Mouse (Mus musculus) neural tube, embryonic 15.5 days (tissue): ENCODE measurements around the gene Ntn5. TPM values are rescaled to one million over a fixed set of nuclear protein-coding genes. Genes with fewer than 3 reads are reported as not detected.
A peak's percentile ranks its signal among the peaks of the same experiment; 100 is the strongest.

Experiments used
- ATAC-seq: fragments of 200-750 bp; cut with Nextera tagmentation; 2 replicates; pipeline ENCODE4 v1.8.0; 2017; ENCODE audit warnings: mild to moderate bottlenecking, moderate TSS enrichment, moderate library complexity; ENCODE audit not compliant: low FRiP score
- H3K27ac ChIP-seq: fragments of 300-500 bp; sonication (generic); replicated peaks from 2 replicates; pipeline ENCODE4 v1.5.1; 2015; ENCODE audit warnings: mild to moderate bottlenecking, inconsistent platforms
- H3K27me3 ChIP-seq: fragments of 300-500 bp; sonication (generic); replicated peaks from 2 replicates; pipeline ENCODE4 v1.6.1; 2015; ENCODE audit warnings: inconsistent platforms
- H3K36me3 ChIP-seq: fragments of 300-500 bp; sonication (generic); 2 replicates; pipeline ENCODE4 v1.6.1; 2015; ENCODE audit warnings: inconsistent platforms
- H3K4me1 ChIP-seq: fragments of 300-500 bp; sonication (generic); 2 replicates; pipeline ENCODE4 v1.6.1; 2015; ENCODE audit warnings: inconsistent platforms
- H3K4me2 ChIP-seq: fragments of 300-500 bp; sonication (generic); 2 replicates; pipeline ENCODE4 v1.6.1; 2015; ENCODE audit warnings: inconsistent platforms, mild to moderate bottlenecking, moderate library complexity
- H3K4me3 ChIP-seq: fragments of 300-500 bp; sonication (generic); replicated peaks from 2 replicates; pipeline ENCODE4 v1.5.1; 2015; ENCODE audit warnings: mild to moderate bottlenecking, inconsistent platforms
- H3K9ac ChIP-seq: fragments of 300-500 bp; sonication (generic); replicated peaks from 2 replicates; pipeline ENCODE4 v1.6.1; 2015; ENCODE audit warnings: mild to moderate bottlenecking, inconsistent platforms
- H3K9me3 ChIP-seq: fragments of 300-500 bp; sonication (generic); replicated peaks from 2 replicates; pipeline ENCODE4 v1.6.1; 2016; ENCODE audit warnings: inconsistent platforms
- WGBS: fragments of 180-500 bp; shearing (Covaris S2); methylation state at CpG from one replicate; pipeline ENCODE4 v1.1.7; 2015; ENCODE audit warnings: mixed read lengths; 5-methylcytosine and 5-hydroxymethylcytosine counted together
- polyA plus RNA-seq: library from polyadenylated mRNA; unstranded; fragments of >200 nt; fragmentation: Nextera tagmentation; extraction: Ambion mirVana; gene quantifications from 2 replicates; pipeline ENCODE4 v1.2.1, GENCODE M21; 2015

Ntn5 gene
- polyA plus RNA-seq, 1 experiment from 2014 or later = 1.9 TPM

DNA sequence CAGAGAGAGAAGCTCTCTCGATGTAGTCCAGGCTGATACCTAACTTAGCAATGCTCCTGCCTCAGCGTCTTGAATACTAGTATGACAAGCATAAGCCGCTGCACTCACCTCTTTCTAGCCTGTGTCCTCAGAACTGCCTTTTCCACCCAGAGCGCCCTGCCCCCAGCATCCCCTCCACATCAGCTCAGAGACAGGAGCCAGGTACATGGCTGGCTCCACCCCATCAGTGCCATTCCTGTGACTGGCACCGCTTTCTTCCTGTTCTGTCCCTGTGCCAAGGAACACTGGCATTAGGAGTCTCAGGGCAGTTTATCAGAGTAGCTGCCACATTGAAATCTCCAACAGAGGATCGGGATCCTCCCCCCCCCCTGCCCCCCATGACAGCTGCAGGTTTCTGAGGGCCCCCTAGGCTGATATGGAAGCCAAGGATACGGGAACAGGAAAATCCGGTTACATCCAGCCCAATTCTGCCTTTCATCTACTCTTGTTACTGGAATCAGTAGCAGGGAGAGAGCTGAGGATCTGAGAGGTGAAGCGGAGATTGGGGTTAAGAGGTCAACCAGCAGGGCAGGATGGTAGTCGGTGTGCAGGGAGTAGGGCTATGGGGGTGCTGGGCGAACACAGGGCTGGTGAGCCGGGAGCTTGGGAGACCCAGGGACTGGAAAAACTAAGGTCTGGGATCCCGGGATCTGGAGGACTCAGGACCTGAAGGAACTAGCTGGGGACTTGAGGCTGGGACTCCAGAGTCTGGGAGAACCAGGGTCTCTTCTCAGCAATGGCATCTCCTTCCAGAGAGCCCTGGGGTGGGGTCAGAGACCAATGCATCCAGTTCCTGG, 18.3 kb upstream of the Ntn5 start:
- no peak overlapping the region for H3K9ac ChIP-seq
- ATAC-seq = no peak
- H3K27me3 ChIP-seq = no peaks in the 10 kb centered on the region
- no peaks in the 10 kb centered on the region for H3K36me3 ChIP-seq
- no peaks in the 10 kb centered on the region for H3K9me3 ChIP-seq
- 70% methylated on average over 13 of the region's 13 CpGs for WGBS
- H3K4me3 ChIP-seq = no peak overlapping the region
- H3K27ac ChIP-seq = no peak overlapping the region
- no peak overlapping the region for H3K4me2 ChIP-seq
- H3K4me1 ChIP-seq = no peaks in the 10 kb centered on the region

DNA sequence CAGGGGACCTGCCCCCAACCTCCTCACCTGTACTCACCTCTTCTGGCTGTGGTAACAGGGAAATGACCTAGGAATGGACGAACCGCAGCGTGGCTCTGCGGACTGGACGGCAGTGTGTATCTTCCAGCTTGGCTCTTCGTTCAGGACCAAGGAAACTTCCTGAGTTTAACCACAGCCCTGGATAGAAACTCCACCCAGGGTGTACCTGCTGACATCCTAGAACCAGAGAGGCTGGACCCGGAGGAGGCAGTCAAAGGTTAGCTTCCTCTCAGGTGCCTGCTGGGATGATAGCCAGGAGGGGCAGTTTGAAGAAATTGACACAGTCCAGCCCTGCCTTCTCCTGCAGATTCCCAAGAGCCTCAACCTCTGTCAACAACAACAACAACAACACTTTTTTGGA, 17.7 kb upstream of the Ntn5 start, which contains the start of gene Fut2:
Fut2 (minus strand) TSS at position 234 of the 400 bp plus-strand sequence.
- no peak within 1 kb of the TSS for H3K9ac ChIP-seq
- WGBS = 86% methylated on average over 7 of the region's 7 CpGs
- no peaks in the 10 kb centered on the region for H3K9me3 ChIP-seq
- H3K4me3 ChIP-seq = no peak within 1 kb of the TSS
- no peak within 1 kb of the TSS for H3K27ac ChIP-seq
- no peaks in the 10 kb centered on the region for H3K36me3 ChIP-seq
- no peaks in the 10 kb centered on the region for H3K27me3 ChIP-seq
- no peaks in the 10 kb centered on the region for H3K4me1 ChIP-seq
- no peak for ATAC-seq
- no peak within 1 kb of the TSS for H3K4me2 ChIP-seq

DNA sequence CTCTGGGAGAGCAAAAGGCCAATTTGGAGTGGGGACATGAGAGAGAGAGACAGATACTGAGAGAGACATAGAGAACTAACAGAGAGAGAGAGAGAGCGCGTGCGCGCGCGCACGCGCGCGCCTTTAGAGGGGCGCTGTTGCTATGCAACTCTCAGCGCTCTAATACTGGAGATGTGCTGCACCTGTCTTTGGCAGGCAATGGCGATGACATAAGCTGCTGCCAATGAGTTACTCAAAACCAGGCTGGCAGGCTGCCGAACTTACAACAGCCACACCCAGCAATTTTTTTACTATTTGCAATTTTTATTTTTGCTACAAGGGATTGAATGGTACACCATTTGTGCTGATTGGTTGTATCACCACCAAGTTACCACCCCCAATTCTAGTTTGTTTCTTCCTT, 16.1 kb upstream of the Ntn5 start:
- Histone ChIP-seq H3K27ac (no peak overlapping the region), H3K4me1 (no peaks in the 10 kb centered on the region), H3K4me2 (no peak overlapping the region), H3K27me3 (no peaks in the 10 kb centered on the region), H3K4me3 (no peak overlapping the region), H3K9ac (no peak overlapping the region), H3K9me3 (no peaks in the 10 kb centered on the region), H3K36me3 (no peaks in the 10 kb centered on the region)
- 78% methylated on average over 14 of the region's 14 CpGs for WGBS
- no peak for ATAC-seq

DNA sequence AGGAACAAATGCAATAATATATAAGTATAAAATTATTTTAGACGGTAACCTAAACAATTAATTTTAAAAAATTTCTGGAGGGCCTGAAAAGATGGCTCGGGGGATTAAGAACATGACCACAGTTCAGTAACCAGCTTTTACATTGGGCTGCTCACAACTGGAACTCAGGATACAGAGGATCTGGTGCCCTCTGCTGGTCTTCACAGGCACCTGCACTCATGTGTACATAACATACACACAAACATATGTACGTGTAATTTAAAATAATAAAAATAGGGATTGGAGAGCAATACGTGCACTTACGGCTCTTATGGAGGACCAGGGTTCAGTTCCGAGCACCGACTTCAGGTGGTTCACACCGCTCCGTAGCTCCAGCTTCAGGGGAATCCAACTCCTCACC, 14.9 kb upstream of the Ntn5 start:
- H3K27me3 ChIP-seq = no peaks in the 10 kb centered on the region
- no peaks in the 10 kb centered on the region for H3K4me1 ChIP-seq
- H3K27ac ChIP-seq = no peak overlapping the region
- no peak overlapping the region for H3K4me2 ChIP-seq
- H3K36me3 ChIP-seq = no peaks in the 10 kb centered on the region
- 97% methylated on average over 9 of the region's 9 CpGs for WGBS
- H3K9ac ChIP-seq = no peak overlapping the region
- ATAC-seq = no peak
- H3K9me3 ChIP-seq = no peaks in the 10 kb centered on the region
- no peak overlapping the region for H3K4me3 ChIP-seq

DNA sequence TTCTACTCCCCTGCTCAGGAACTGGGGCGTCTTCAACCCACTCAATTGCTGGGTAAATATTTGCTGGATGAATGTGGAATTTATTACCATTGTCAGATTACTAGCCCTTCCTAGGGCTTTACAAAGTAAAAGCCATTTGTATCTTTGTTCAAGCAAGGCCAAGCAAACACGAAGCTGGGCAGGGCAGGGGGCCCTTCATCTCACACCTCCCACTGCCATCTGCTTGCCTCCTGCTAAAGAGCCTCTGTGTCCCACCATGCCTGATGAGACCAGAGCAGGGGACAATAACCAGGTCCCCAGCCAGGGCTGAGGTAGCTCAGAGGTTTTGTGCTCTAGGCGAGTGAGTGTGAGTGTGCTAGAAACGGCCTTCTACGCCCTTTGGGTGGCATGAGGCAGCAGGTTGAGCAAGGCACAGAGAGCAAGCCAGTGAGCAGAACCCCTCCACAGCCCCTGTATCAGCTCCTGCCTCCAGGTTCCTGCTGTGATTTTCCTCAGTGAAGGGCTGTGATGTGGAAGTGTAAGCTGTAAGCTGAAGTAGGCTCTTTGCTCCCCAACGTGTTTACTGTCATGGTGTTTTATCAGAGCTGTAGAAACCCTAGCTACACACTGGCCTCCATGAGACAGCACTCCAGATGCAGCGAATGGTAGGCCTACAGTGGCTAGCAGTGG, 6.1 kb upstream of the Ntn5 start:
- no peaks in the 10 kb centered on the region for H3K27me3 ChIP-seq
- 68% methylated on average over 7 of the region's 7 CpGs for WGBS
- no peak overlapping the region for H3K4me2 ChIP-seq
- no peak for ATAC-seq
- no peak overlapping the region for H3K4me3 ChIP-seq
- H3K27ac ChIP-seq = no peak overlapping the region
- no peaks in the 10 kb centered on the region for H3K36me3 ChIP-seq
- no peak overlapping the region for H3K9ac ChIP-seq
- H3K4me1 ChIP-seq = peaks cover 6% of the 10 kb centered on the region
- H3K9me3 ChIP-seq = no peaks in the 10 kb centered on the region

DNA sequence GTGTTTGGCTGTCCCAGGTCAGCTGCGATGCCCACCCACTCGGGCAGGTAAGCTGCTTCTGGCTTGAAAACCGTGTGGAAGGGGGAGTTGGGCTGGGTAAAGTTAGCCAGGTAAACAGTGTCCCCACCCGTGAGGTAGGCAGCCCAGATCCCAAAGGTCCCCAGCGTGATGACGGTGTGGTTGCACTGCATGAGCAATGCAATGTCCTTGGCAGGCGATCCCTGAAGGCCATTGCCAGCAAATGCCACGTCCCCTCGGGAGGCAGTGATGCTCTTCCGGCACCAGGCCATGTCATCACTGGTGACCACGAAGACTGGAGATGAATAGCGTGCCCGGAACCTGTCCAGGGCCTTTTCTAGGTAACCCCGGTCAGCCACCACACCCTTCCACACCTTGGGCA, 5.3 kb upstream of the Ntn5 start:
- Histone ChIP-seq H3K9ac (no peak overlapping the region), H3K27ac (no peak overlapping the region), H3K4me1 (peaks cover 6% of the 10 kb centered on the region), H3K9me3 (no peaks in the 10 kb centered on the region), H3K4me2 (no peak overlapping the region), H3K4me3 (no peak overlapping the region), H3K36me3 (no peaks in the 10 kb centered on the region), H3K27me3 (no peaks in the 10 kb centered on the region)
- no peak for ATAC-seq
- 93% methylated on average over 14 of the region's 14 CpGs for WGBS

DNA sequence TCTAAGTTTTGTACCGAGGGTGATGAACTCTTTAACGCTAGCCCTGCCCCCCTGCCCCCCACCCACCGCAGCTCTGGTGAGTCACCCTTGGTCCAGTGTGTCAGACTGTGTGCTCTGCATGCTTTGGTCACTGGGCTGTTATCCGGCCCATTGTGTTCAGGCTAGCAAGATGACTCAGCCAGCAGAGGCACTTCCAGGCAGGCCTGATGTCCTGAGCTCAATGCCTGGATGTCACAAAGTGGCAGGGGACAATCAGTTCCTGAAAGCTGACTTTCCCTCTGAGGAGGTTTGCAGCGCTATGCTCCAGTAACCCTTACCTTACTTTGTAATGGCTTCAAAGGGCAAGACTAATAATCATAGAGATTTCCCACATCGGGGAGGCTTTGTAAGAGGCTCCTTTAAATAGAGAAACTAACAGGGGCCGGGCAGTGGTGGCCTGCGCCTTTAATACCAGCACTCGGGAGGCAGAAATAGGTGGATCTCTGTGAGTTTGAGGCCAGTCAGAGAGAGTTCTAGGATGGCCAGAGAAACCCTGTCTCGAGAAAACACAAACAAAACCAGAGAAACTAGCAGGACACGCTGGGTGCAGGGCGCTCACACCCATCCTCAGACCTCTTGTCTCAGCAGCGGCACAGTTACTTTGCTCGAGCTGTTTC, 3.7 kb upstream of the Ntn5 start:
- 75% methylated on average over 14 of the region's 14 CpGs for WGBS
- H3K4me1 ChIP-seq = peaks cover 6% of the 10 kb centered on the region

DNA sequence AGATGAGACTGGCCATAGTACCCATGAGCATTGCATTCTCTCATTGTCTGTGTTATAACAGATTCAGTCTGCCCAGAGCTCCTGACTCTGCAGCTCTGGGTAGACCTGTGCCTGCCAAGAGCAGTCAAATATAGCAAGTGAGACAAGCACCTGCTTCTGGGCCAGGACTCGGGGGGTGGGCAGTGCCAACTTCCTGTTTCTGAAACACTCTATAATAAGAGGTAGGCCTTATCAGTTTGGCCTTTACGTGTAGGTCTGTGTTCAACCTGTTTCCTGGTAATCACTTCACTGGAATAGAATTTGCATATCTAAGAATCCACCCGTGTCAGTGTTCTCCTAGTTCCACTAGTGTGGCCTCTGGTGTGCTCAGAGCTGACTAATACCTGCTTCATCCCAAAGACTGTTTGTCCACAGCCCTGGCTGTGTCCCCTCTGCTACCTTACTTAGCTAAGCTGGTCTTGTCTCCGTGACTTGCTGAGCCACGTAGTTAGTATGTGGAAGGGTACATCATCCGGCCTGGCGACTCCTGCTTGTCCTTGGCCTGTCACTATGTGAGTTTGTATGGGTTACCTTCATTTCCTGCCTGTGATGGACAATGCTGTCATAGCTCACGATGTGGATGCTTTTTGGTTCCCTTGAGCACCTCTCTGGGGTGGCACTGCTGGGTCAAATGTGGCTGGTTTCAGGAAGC, 2.6 kb upstream of the Ntn5 start:
- Histone ChIP-seq H3K9me3 (no peaks in the 10 kb centered on the region), H3K4me2 (no peak overlapping the region), H3K27ac (no peak overlapping the region), H3K36me3 (no peaks in the 10 kb centered on the region), H3K4me1 (peaks cover 11% of the 10 kb centered on the region), H3K4me3 (no peak overlapping the region), H3K27me3 (no peaks in the 10 kb centered on the region), H3K9ac (no peak overlapping the region)
- WGBS = 84% methylated on average over 8 of the region's 8 CpGs
- ATAC-seq = no peak

More for the DNA sequence above, 3.7 kb upstream of the Ntn5 start:
- no peak overlapping the region for H3K4me2 ChIP-seq
- no peak overlapping the region for H3K4me3 ChIP-seq
- no peaks in the 10 kb centered on the region for H3K27me3 ChIP-seq
- H3K9me3 ChIP-seq = no peaks in the 10 kb centered on the region
- no peak overlapping the region for H3K27ac ChIP-seq
- no peak for ATAC-seq
- no peak overlapping the region for H3K9ac ChIP-seq
- H3K36me3 ChIP-seq = no peaks in the 10 kb centered on the region

DNA sequence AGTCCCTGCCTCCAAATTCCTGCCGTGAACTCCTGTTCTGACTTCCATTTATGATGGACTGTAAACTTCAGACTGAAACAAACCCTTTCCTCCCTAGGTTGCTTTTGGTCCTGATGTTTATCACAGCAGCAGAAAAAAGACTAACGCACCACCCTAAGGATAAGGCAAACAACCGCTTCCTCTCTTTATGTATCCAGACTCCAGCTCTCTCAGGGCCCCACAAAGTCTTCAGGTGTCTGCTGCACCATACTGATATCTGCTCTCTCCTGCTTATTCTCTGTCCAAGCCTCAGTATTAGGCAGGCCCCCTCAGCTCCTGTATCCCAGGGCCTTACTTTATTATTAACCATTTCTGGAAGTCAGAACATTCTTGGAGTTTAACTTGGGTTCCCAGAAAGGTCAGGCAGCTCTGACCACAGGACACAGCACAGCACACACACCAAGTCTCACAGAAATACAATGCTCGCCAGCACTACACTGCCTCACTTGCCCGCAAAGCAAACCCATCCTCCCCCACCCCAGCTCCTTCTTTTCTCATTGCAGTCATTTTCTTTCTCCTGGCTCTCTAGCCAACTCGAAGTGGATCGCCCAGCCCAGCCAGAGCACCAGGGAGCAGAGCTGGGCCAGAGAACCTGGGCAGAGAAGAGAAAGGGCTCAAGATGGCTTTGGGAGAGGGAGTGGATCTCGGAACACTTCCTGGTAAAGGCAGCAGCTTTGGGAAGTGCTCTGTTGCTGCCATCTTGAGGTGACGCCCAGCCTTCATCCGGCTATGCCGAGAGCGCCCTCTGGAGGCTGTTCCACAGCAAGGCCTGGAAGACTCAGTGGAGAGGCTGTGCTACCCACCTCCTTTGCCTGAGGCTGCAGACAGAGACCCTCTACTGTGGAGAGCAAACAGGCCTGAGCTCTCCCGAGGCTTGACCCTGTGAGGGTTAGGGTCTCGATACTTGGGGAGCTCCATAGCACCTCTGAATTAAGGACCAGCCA, 1.4 kb upstream of the Ntn5 start:
- H3K4me2 ChIP-seq = peak overlapping the region; percentile 47
- ATAC-seq = peak; percentile 68
- 29% methylated on average over 14 of the region's 14 CpGs for WGBS

DNA sequence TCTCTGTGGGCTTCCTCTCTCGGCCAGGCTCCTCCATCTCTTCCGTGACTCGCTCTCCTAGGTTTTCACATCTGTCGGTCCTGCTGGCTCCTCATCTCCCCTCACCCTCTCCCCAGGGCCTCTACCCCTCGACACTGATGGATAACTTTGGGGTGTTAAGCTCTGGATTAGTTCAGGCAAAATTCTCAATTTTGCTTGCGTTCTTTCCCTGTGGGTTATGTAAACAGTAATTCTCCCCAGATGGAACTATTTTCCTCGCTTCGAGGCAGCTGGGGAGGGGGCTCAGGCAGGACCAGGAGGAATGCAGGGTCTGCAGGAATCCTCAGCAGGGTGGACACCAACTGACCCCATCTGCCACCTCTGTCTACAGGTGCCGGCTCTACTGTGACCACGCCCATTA, 2.0 kb downstream of the Ntn5 start:
- peaks cover 12% of the 10 kb centered on the region for H3K4me1 ChIP-seq
- no peak overlapping the region for H3K4me3 ChIP-seq
- H3K4me2 ChIP-seq = no peak overlapping the region
- 67% methylated on average over 10 of the region's 10 CpGs for WGBS
- no peaks in the 10 kb centered on the region for H3K27me3 ChIP-seq
- no peak overlapping the region for H3K9ac ChIP-seq
- H3K27ac ChIP-seq = no peak overlapping the region
- no peaks in the 10 kb centered on the region for H3K36me3 ChIP-seq
- ATAC-seq = no peak
- no peaks in the 10 kb centered on the region for H3K9me3 ChIP-seq

More for the DNA sequence above, 1.4 kb upstream of the Ntn5 start:
- H3K4me3 ChIP-seq = no peak overlapping the region
- no peaks in the 10 kb centered on the region for H3K36me3 ChIP-seq
- peaks cover 12% of the 10 kb centered on the region for H3K4me1 ChIP-seq
- no peak overlapping the region for H3K9ac ChIP-seq
- H3K27me3 ChIP-seq = no peaks in the 10 kb centered on the region
- H3K9me3 ChIP-seq = no peaks in the 10 kb centered on the region
- H3K27ac ChIP-seq = peak overlapping the region; percentile 68
